Mouse (Mus musculus) adrenal gland, postnatal 10 days (tissue): ENCODE measurements around the gene Cdrt4. TPM values are rescaled to one million over a fixed set of nuclear protein-coding genes. Genes with fewer than 3 reads are reported as not detected.
A peak's percentile ranks its signal among the peaks of the same experiment; 100 is the strongest.

Experiments
- DNase-seq: peaks from one replicate; pipeline ENCODE4 v3.0.0; 2021; ENCODE audit warnings: mixed read lengths
- total RNA-seq, 2 experiments: library from RNA; stranded (reverse); gene quantifications; 2 replicates each; pipeline ENCODE4 v1.2.3; 2021

Gene Cdrt4
- total RNA-seq, 2 experiments from 2014 or later, result not detected

DNA sequence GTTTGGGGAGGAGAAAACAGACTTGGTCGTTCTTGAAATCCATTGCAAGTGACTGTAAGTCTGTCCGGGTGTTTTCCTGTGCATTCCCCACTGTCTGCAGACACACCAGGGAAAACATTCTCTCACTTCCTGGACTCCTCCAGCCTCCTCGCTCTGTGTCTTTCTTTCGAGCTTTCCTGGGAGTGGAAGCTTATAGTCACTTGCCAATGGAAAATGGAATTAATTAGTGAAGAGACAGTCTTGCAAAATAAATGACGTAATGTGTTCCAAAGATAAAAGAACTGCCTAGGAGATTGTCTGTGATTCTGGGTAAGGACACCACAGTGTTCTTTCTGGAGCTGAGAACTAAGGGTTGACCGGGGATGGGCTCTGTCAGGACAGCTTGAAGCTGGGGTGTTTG, 7.5 kb upstream of the Cdrt4 start:
- no peak for DNase-seq

DNA sequence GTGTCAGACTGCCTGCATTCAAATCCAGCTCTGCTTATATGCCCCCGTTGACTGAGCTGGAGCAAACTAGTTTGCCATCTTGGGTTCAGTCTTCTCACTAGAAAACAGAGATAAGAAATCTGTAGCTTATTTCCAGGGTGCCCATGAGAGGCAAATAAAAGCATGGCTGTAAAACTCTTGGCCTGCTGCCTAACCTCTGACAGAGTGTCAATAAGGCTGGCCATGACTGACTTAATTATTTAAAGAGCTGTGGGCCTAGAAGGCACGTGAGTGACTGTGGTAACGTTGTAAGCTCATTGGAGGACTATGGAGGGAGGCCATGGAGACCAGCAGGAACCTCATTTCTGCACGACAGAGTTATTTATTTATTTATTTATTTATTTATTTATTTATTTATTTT, 5.5 kb upstream of the Cdrt4 start:
- DNase-seq, result no peak

DNA sequence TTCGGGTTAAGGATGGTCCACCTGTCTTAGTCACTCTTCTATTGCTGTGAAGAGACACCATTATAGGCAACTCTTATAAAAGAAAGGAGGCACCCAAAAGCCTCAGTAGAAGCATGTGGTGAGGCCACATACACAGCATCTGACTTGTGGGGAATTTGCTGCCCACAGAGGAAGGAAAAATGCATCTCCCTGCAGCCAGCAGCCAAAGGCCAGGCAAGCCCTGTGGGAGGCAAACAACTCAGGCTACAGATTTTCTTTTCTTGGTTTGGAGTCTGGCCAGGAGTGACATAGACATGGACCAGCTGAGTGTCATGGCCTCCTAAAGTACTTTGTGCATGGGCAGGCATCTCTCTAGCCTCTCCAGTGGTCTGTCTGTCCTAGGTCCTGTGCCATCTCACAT, 1.4 kb upstream of the Cdrt4 start:
- DNase-seq, result no peak

DNA sequence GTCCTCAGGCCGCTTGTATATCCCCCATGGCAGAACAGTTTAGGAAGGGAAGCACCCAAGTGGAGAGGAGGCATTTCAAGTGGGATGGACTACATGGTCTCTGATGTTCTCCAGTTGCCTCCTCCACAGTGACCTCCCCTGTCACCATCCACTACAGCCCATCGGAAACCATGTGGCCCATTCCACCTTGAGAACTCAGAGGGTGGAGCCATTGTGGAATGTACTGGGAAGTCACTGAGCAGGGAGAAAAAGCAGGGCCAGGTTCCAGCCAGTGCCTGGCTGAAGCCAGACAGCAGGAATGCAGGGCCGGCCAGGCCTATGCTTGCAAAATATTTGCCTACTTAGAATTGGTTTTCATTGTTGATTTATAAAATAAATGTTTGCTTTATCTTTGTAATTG, 3.8 kb downstream of the Cdrt4 start:
- DNase-seq, result no peak

DNA sequence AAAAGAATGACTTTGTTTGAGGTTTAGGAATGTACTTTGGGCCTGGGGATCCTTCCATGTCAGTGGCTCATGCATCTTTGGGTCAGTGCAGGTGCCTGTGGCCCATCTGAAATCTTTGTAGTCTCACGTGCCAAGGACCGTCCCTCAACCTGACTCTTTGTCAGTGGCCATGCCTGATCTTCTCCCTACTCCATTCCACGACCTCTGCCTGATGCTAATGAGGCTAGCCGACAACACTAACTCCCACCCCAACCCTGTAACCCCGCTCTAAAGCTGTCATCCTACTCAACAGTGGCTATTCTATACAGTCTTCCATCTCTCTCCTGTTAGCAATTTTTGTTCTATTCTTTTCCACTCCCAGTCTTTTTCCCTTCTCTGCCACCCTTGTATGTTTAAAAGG, 4.2 kb downstream of the Cdrt4 start:
- DNase-seq, result no peak

DNA sequence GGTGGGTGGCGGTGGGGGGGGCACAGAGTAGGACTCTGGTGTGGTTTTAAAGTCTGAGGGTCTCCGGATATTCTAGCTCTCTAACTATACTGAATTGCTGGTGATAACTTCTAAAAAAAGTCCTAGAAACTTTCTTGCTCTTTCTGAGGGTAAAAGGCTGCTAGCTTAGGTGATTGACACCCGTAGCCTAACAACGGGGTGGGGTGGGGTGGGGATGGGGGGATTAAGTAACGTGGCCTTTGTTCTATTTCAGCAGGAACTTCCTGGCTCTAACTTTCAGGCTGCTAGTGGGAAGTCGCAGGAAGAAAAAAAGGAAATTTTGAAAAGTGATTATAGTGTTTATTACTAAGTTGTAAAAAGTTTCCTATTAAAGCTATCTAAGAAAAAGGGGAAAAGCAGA, 4.8 kb downstream of the Cdrt4 start:
- DNase-seq, result no peak

DNA sequence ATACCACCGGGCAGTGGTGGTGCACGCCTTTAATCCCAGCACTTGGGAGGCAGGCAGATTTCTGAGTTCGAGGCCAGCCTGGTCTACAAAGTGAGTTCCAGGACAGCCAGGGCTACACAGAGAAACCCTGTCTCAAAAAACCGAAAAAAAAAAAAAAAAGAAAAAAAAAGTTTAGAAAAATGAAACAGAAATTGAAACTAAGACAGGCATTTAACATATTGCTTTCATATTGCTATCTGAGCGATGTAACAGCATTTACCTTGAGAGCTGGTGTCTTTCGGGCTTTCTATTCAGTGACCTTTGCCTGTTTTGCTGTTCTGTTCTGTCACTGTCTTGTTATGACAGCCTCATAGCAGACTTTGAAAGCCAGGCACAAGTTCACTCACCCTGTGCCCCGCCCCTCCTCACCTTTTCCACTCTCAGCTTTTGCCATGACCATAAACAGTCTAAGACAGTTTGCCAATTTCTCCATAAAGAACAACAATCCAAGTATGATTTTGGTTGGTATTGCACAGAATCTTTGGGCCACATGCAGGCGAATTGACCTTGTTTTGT, 6.7 kb downstream of the Cdrt4 start:
- no peak for DNase-seq

DNA sequence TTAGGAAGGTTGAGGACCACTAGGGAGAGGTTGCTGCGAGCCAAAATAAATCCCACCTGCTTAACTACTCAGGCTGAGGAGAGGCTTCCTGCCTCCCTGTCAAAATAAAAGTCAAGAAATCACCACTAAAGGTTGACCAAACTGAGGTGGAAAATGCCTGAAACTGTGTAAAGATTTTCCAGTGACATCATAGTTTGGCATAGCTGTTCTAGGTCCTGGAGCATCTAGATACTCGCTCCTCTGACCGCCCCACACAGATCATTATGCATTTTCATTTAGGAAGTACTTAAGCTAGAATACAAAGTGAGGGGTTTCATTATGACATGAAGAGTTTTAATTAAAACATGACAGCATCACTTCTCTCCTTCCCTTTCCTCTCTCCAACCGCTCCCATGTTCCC, 12.3 kb downstream of the Cdrt4 start:
- DNase-seq, result no peak

DNA sequence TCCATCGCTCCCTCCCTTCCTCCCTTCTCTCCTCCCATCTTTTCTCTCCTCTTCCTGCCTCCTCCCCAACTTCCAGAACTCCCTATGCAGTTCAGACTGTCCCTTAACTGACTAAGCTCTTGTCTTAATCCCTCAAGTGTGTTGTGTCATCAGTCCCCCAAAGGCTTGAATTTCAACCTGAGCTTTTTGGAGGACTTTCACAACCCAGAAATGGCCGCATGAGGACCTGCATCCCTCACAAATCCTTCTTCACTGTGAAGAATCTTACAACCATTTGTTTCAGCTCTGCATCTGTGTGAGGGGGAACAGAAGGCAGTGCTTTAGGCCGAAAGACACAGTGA, 15.4 kb downstream of the Cdrt4 start:
- no peak for DNase-seq

DNA sequence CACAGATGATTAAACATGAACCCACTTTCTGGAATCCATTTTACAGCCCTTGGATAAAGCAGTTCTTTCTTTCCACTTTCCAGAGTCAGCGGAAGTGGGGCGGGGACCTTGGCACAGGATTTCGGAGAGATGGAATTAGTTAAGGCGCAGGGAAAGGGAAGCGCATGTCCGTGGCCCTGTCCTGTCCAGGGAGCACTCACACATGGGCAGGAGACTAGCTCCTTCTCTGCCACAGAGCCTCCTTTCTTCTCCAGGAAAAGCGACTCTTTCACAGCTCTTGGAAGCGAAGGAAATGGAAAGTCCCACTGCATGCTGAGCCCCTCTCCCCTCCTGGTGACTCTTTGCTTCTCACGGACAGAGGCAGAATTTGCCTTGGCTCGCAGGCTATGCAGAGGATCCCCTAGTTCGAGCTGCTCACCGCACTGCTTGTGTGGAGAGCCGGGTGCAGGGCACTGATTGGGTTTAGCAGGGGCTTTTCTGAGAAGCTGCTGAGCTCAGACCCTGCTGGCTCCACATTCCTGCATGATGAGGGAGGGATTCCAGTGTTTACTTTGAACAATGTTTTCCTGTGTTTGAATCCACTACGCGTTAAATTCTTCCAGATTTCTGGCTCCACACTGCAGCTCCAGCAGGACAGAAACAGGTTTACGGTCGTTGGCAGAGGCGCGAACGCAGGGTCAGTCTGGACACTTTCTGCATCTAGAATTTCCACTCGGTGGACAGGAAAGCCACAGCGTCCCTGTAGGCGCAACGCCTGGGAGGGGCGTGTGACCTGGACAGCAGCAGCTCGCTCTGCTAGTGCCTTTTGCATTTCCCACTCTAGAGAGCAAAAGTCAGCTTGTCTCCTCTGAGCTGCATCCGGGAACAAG, 16.0 kb downstream of the Cdrt4 start:
- peak; percentile 37 for DNase-seq

DNA sequence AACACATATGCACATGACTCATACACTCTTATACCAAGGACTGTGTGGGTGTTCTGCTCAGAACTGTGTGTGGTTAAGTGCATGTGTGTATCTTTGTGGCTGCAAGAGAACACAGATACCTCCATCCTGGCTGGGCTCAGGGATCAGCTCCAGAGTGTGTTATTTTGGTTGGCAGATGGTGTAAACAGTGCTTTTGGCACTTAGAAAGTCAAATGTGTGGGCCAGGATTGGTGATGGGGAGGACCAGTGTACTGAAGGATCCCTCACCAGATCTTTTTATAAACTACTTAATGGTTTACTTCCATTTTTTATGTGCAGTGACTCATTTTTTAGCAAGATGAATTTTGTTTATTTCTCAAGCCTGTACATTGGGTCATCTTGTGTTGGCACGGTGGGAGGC, 26.2 kb downstream of the Cdrt4 start:
- DNase-seq, result no peak

DNA sequence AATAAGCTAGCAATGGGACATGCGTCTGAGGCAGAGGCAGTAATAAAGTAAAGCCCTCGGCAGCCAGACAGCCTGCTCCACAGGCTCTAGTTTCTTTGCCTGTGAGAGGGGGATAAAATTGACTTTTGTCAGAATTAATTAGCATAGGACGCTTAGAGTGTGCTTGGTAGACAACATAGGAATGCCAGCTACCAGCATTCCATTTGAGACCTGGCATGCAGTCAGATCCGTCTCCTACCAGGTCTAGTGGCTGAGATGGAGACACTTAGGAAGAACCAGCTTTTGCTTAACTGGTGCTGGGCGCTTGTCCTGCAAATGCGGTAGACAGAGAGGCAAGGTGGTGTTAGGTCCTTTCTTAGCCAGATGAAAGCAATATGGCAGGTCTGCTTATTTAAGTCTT, 27.9 kb downstream of the Cdrt4 start:
- DNase-seq, result no peak

DNA sequence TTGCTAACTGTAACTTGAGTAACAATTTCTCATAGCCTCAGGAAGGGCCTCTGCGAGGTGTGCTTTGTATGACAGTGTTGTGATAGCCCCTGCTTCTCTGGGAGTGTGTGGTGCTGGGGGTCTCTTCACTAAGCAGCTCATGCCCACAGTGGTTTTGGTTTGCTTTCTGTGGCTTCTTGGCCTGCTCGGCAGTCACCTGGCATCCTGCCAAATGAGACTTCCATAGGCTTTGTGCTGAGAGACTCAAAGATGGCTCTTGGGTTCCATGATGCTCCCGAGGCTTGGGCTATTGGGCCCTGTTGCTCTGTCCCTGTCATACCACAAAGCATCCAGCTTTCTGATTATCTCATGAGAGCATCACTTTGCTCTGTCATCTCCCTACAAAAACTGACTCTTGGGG, 30.7 kb downstream of the Cdrt4 start:
- DNase-seq, result peak; percentile 18

DNA sequence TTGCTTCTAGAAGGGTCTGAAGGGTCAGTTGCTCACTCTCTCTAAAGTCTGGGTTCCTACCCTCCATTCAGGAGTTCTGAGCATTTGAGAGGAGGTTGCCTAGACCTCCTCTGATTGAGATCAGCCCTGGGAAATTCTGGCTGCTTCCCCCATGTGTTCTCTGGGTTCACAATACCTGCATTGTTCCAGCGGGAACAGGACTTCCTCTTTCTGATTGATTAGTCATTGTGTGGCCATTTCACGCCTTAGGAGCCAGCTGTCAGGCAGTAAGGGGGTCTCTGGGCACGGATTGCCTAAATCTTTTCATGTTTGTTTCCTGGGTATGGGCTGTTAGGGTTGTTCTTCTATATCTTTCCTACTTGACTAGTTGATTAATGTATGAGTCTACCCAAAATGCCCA, 32.8 kb downstream of the Cdrt4 start:
- no peak for DNase-seq

DNA sequence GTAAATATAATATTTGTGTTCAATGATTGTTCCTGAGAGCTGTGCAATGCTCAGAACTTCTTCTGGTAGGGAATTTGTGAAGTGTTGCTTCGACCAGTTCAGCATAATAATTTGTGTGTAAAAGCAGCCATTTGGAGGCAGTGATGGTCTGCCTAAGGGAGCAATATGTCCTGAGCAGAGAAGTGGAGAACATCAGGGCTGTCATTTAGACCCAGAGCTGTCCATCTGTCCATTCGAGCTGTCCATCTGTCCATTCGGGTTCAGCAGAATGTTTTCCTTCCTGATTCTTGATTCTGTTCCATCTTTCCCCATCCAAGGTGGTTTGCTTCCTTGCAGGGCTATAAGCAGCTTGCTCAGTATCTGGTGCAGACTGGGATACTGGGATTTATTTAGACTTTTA, 33.4 kb downstream of the Cdrt4 start:
- DNase-seq, result no peak

DNA sequence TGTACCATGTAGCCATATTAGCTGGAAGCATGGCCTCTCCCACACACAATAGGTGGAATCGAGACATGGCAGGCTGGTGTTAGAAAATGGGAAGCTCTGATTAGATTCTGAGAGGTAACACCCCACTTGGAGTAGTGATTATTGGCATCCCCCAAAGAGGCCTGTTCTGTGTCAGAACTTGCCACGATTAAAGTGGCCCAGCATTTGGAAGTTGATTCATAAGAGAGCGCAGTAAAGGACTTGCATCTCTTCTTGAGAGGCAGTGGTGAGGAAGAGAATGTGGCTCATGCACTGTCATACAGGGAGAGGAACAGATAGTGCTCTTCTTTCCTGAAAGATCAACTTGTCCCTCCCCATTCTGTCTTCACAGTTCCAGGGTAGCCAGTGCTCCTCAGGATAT, 34.1 kb downstream of the Cdrt4 start:
- DNase-seq, result no peak

DNA sequence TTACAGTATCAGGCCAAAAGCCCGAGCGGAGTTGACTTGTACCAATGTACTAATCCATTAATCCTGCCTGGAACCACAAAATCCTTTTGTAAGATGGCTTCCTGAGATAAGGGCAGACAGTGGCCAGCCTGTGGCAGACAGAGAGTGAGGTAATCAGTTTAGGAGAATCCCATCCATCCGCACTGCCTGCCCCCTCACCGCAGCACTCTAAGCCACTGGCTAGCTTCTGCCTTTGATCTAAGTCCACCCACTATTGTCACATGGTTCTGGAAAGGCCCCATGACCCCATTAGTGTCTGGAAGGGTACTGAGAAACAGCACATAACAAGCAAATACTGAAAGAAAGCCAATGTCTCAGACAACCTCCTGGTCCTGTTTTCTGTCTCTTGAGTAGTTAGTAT, 35.6 kb downstream of the Cdrt4 start:
- no peak for DNase-seq

DNA sequence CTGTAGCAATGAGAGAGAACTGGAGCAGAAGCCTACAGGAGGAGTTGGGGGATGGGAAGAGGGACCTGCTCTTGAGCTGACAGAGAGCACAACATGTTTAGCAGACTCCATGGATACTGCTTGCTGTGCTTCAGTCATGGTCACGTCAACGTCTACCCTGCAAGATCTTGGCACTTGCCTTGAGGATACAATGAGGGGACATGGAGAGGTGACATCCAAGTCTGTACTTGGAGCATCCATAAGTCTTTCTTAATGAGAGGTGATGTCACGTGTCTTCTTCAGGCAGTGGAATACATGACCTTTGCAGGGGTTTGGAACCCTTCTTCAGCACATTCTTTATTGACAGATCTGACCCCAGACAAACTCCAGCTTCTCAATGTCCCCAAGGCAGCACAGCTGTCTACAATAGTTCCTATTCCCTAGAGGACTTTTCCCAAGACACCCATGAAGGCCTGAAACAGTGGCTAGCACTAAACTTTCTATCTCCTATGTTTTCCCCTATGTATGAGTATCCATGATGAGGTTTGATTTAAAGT, 39.2 kb downstream of the Cdrt4 start:
- no peak for DNase-seq

DNA sequence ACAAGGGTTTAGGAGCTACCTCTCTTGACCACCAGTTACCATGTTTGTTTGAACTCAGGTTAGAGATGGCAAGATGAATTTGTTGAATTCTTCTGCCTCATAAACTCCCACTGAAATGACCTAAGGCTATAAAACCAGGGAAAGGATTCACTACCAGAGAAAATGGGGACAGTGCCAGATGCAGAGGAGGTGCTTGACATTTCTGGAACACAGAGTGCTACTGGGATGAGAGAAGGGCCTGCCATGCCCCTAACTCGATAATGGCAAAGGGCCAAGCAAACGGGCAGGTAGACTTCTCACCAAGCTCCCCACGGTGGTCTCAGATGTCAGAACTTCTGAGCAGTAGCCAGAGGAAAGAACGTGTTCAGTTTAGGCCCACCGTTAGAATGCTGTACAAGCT, 39.8 kb downstream of the Cdrt4 start:
- DNase-seq, result no peak

DNA sequence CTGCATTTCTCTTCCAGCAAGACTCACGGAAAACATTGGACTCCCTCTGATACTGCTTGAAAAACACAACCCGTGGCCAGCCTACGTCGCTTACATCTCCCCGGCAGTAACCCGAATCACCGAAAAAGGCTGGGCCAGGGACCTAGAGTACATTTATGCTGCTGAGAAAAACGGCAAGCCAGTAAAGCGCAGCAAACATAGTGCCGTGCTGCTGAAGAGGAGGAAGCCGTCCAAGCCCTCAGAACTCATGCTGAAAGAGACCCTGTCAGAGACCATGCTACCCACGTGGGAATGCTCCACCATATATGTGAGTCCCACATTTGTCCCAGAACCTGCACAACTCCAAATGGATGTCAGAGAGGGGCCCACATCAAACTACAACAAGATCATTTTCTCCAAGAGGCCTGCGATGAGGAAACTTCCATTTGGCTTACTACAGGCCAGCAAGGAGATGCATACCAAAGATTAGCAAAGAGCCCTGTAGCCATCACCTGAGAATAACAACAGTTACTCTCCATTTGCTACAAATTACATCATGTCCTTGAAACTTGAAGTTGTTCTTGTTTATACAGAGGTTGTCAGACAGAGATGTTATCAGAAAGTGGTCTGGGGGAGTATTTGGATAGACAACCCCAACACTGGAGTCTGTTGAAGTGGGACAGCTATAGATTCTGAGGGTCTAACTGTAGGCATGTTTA, 41.7 kb downstream of the Cdrt4 start:
- DNase-seq, result no peak

DNA sequence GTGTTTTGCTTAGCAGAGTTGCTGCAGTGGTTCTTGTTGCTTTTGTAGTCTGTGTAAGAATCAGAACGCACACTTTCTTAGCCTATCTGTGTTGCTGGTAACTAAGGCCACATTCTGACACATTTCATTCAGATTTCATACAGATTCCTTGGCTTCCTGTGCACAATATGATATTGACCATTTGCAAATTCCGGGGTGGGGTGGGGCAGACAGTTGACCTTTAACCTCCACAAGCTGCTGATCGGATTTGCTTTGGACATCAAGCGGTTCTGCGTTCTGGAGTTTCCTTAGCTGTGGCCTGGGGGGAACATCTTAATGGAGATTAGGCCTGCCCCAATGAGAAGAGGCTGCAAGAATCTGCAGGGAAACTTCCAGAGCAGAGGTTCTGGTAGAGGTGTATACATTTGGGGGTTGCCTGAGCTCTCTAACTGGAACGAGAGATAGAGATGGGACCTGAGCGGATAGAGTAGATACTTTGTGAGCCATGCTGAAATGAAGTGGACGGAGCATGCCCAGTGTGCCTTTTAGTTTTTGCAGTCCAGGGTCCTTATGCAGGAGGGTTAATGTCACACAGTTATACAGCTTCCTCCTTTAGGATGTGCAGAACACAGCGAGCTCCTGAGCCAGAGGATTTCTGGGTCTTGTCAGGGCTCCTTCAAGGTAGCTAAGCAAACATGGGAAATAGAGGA, 44.2 kb downstream of the Cdrt4 start:
- DNase-seq, result no peak

DNA sequence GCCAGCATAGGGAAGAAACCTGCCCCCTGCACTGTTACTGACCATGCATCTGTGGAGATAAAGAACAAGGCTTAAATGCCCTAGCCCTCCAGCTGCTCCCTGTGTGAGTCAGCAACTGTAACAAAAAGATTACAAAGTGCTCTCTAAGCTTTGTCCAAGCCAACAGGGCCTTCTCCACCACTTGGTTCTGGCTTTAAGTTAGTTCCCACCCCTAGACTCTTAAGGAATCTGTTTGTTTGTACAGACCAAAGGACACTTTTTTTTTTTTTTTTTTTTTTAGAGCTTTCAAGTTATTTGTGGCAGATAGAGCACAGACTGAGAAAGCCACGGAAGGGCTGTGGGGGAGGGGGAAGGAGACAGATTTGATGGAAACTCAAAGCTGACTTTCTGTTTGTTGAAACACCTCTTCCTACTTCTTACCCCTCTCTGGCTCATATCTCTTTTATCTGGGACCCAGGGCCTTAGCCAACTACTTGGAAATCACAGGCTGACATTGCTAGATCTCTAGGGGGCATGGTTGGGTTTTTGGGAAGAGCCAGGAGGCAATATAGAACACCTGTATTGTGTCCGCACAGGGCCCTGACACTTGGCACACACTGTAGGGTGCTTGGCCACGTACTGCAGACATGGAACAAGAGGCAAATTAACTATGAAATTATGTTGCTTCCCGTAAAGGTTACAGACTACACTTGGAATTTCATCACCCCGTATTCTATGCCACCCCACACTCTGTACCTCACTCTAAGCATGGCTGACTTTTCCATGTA, 44.9 kb downstream of the Cdrt4 start:
- no peak for DNase-seq
